Mouse (Mus musculus) hindbrain, embryonic 14.5 days (tissue): ENCODE results near the gene Olfr95. TPM values are rescaled to one million over a fixed set of nuclear protein-coding genes. Genes with fewer than 3 reads are reported as not detected.
"Not testable (repeated sequence)": the region's sequence is repeated elsewhere in the genome, so short reads cannot be mapped to it uniquely, and the experiment has no call there.

ENCODE experiments used
- ATAC-seq: fragments of 200-750 bp; cut with Nextera tagmentation; 2 replicates; pipeline ENCODE4 v1.8.0; 2017; ENCODE audit warnings: moderate number of reproducible peaks, mild to moderate bottlenecking, moderate TSS enrichment, moderate library complexity; ENCODE audit not compliant: low FRiP score
- DNase-seq: peaks from one replicate; pipeline ENCODE4 v3.0.0-alpha.2; 2015; ENCODE audit warnings: low spot score
- H3K27ac ChIP-seq: fragments of 300-500 bp; sonication (generic); 2 replicates; pipeline ENCODE4 v1.5.1; 2014; ENCODE audit warnings: mild to moderate bottlenecking, moderate library complexity
- H3K27me3 ChIP-seq: fragments of 300-500 bp; sonication (generic); 2 replicates; pipeline ENCODE4 v1.6.1; 2014; ENCODE audit warnings: mild to moderate bottlenecking, low read length, mixed read lengths; ENCODE audit not compliant: control insufficient read depth, insufficient read depth
- H3K36me3 ChIP-seq: fragments of 300-500 bp; sonication (generic); replicated peaks from 2 replicates; pipeline ENCODE4 v1.6.1; 2014; ENCODE audit not compliant: control insufficient read depth, insufficient read depth
- H3K4me1 ChIP-seq: fragments of 300-500 bp; sonication (generic); replicated peaks from 2 replicates; pipeline ENCODE4 v1.6.1; 2014; ENCODE audit warnings: antibody characterized with exemption, low read length, mixed read lengths; ENCODE audit not compliant: control insufficient read depth, insufficient read depth
- H3K4me2 ChIP-seq: fragments of 300-500 bp; sonication (generic); replicated peaks from 2 replicates; pipeline ENCODE4 v1.6.1; 2014; ENCODE audit warnings: mild to moderate bottlenecking, moderate library complexity
- H3K4me3 ChIP-seq: fragments of 300-500 bp; sonication (generic); replicated peaks from 2 replicates; pipeline ENCODE4 v1.5.1; 2014; ENCODE audit warnings: mild to moderate bottlenecking, low read length
- H3K9ac ChIP-seq: fragments of 300-500 bp; sonication (generic); 2 replicates; pipeline ENCODE4 v1.6.1; 2014
- H3K9me3 ChIP-seq: fragments of 300-500 bp; sonication (generic); 2 replicates; pipeline ENCODE4 v1.6.1; 2016; ENCODE audit warnings: low read length; ENCODE audit not compliant: control insufficient read depth
- WGBS: fragments of 180-500 bp; shearing (Covaris S2); extraction: QIAGEN DNeasy Blood & Tissue Kit; methylation state at CpG from one replicate; pipeline ENCODE4 v1.1.7; 2014; 5-methylcytosine and 5-hydroxymethylcytosine counted together
- polyA plus RNA-seq: library from polyadenylated mRNA; unstranded; fragments of >200 nt; fragmentation: Nextera tagmentation; extraction: Ambion mirVana; gene quantifications from 2 replicates; pipeline ENCODE4 v1.2.1, GENCODE M21; 2014

Olfr95 gene
- polyA plus RNA-seq = not detected in 2 replicates

GRCm38 (mm10) chr17:37213018-37213417 lies at the start of gene Olfr95:
Gene Olfr95, minus strand, starts transcription at chr17:37213118.
- Histone ChIP-seq H3K9me3 (no peaks in the 10 kb centered on the region), H3K4me1 (0 out of 2 replicates have a peak, but pooled peaks cover 5% of the 10 kb centered on the region), H3K4me2 (no peak within 1 kb of the TSS), H3K27ac (no peak within 1 kb of the TSS), H3K4me3 (no peak within 1 kb of the TSS), H3K27me3 (peaks cover 6% of the 10 kb centered on the region; the same call in 1 of the 2 replicates), H3K36me3 (no peaks in the 10 kb centered on the region), H3K9ac (no peak within 1 kb of the TSS)
- DNase-seq (no peak), ATAC-seq (no peak)
- 79% methylated on average over 3 of the region's 3 CpGs for WGBS

- WGBS = 19% methylated on average over 1 of the region's 1 CpGs
- Histone ChIP-seq H3K27ac (no peak overlapping the region), H3K4me1 (no peaks in the 10 kb centered on the region), H3K27me3 (no peaks in the 10 kb centered on the region), H3K4me3 (no peak overlapping the region), H3K4me2 (no peak overlapping the region), H3K36me3 (no peaks in the 10 kb centered on the region), H3K9me3 (no peaks in the 10 kb centered on the region), H3K9ac (no peak overlapping the region)
- no peak for ATAC-seq
- no peak for DNase-seq
Observed at GRCm38 (mm10) chr17:37250544-37250943, 37.6 kb upstream of the Olfr95 start.

- ATAC-seq (no peak), DNase-seq (no peak)
- no peaks in the 10 kb centered on the region for H3K9me3 ChIP-seq
- H3K4me1 ChIP-seq = no peaks in the 10 kb centered on the region
- no peak overlapping the region for H3K9ac ChIP-seq
- no peak overlapping the region for H3K4me2 ChIP-seq
- H3K36me3 ChIP-seq = no peaks in the 10 kb centered on the region
- H3K4me3 ChIP-seq = no peak overlapping the region
- H3K27me3 ChIP-seq = no peaks in the 10 kb centered on the region
- H3K27ac ChIP-seq = no peak overlapping the region
Observed at GRCm38 (mm10) chr17:37249460-37249859, 36.5 kb upstream of the Olfr95 start.

- no peaks in the 10 kb centered on the region for H3K9me3 ChIP-seq
- H3K36me3 ChIP-seq = no peaks in the 10 kb centered on the region
- H3K4me2 ChIP-seq = no peak overlapping the region
- no peak for DNase-seq
- H3K27ac ChIP-seq = no peak overlapping the region
- ATAC-seq = no peak
- H3K27me3 ChIP-seq = no peaks in the 10 kb centered on the region
- no peaks in the 10 kb centered on the region for H3K4me1 ChIP-seq
- no peak overlapping the region for H3K4me3 ChIP-seq
- WGBS = 26% methylated on average over 5 of the region's 5 CpGs
- no peak overlapping the region for H3K9ac ChIP-seq
Observed at GRCm38 (mm10) chr17:37246715-37247114, 33.8 kb upstream of the Olfr95 start.

GRCm38 (mm10) chr17:37242198-37242597 lies 29.3 kb upstream of the Olfr95 start:
- no peak for ATAC-seq
- Histone ChIP-seq H3K9ac (no peak overlapping the region), H3K4me1 (no peaks in the 10 kb centered on the region), H3K4me2 (no peak overlapping the region), H3K36me3 (no peaks in the 10 kb centered on the region), H3K27ac (no peak overlapping the region), H3K27me3 (no peaks in the 10 kb centered on the region), H3K4me3 (no peak overlapping the region), H3K9me3 (no peaks in the 10 kb centered on the region)
- no peak for DNase-seq
- 58% methylated on average over 3 of the region's 3 CpGs for WGBS

GRCm38 (mm10) chr17:37237230-37237629 lies 24.3 kb upstream of the Olfr95 start, which contains the start of gene Olfr97:
Gene Olfr97, minus strand, starts transcription at chr17:37237330.
- H3K36me3 ChIP-seq, DNase-seq, H3K4me2 ChIP-seq, H3K27me3 ChIP-seq, H3K4me3 ChIP-seq, H3K4me1 ChIP-seq, H3K27ac ChIP-seq, ATAC-seq, H3K9me3 ChIP-seq, H3K9ac ChIP-seq: not testable (repeated sequence)
- 94% methylated on average over 2 of the region's 2 CpGs for WGBS

- H3K36me3 ChIP-seq = no peaks in the 10 kb centered on the region
- H3K9ac ChIP-seq = no peak overlapping the region
- ATAC-seq = no peak
- H3K4me1 ChIP-seq = no peaks in the 10 kb centered on the region
- no peaks in the 10 kb centered on the region for H3K9me3 ChIP-seq
- H3K4me2 ChIP-seq = no peak overlapping the region
- DNase-seq = no peak
- H3K27me3 ChIP-seq = no peaks in the 10 kb centered on the region
- no peak overlapping the region for H3K27ac ChIP-seq
- H3K4me3 ChIP-seq = no peak overlapping the region
- WGBS = 10% methylated on average over 1 of the region's 1 CpGs
Observed at GRCm38 (mm10) chr17:37221879-37222278, 9.0 kb upstream of the Olfr95 start.

- DNase-seq (no peak), ATAC-seq (no peak)
- Histone ChIP-seq H3K36me3 (no peaks in the 10 kb centered on the region), H3K4me3 (no peak within 1 kb of the TSS), H3K27me3 (no peaks in the 10 kb centered on the region), H3K9me3 (no peaks in the 10 kb centered on the region), H3K9ac (no peak within 1 kb of the TSS), H3K4me2 (no peak within 1 kb of the TSS), H3K4me1 (no peaks in the 10 kb centered on the region), H3K27ac (no peak within 1 kb of the TSS)
- WGBS = 67% methylated on average over 4 of the region's 4 CpGs
Observed at GRCm38 (mm10) chr17:37219846-37220245, 6.9 kb upstream of the Olfr95 start, which contains the start of gene Olfr96. Gene Olfr96, plus strand, starts transcription at chr17:37220146.

- H3K9ac ChIP-seq = no peak overlapping the region
- no peaks in the 10 kb centered on the region for H3K36me3 ChIP-seq
- DNase-seq (no peak), ATAC-seq (no peak)
- 90% methylated on average over 3 of the region's 3 CpGs for WGBS
- no peaks in the 10 kb centered on the region for H3K27me3 ChIP-seq
- H3K9me3 ChIP-seq = no peaks in the 10 kb centered on the region
- no peak overlapping the region for H3K4me3 ChIP-seq
- H3K4me1 ChIP-seq = no peaks in the 10 kb centered on the region
- H3K27ac ChIP-seq = no peak overlapping the region
- H3K4me2 ChIP-seq = no peak overlapping the region
Observed at GRCm38 (mm10) chr17:37218486-37218885, 5.6 kb upstream of the Olfr95 start.
